Mouse (Mus musculus) ES-E14 (cell line): Measurements from ENCODE around the gene Gpc2.

Source experiments
- CHD2 ChIP-seq: IDR thresholded peaks from 2 replicates; pipeline ENCODE4 v1.6.1; 2014; ENCODE audit warnings: mild to moderate bottlenecking, low read depth, low read length, inconsistent platforms
- HCFC1 ChIP-seq: IDR thresholded peaks from 2 replicates; pipeline ENCODE4 v1.6.1; 2012; ENCODE audit warnings: low read length, inconsistent platforms, borderline replicate concordance; ENCODE audit not compliant: insufficient read depth
- ZC3H11A ChIP-seq: IDR thresholded peaks from 2 replicates; pipeline ENCODE4 v1.6.1; 2012; ENCODE audit warnings: low read depth, mild to moderate bottlenecking, inconsistent platforms, low read length, borderline replicate concordance
- ZNF384 ChIP-seq: IDR thresholded peaks from 2 replicates; pipeline ENCODE4 v1.6.1; 2012; ENCODE audit warnings: low read depth, low read length, inconsistent platforms

- TF ChIP-seq ZC3H11A: no peak
- TF ChIP-seq CHD2: no peak
- no peak for TF ChIP-seq HCFC1
- TF ChIP-seq ZNF384: no peak
Measured at GRCm38 (mm10) chr5:138226491-138226890, 53.3 kb downstream of the Gpc2 start.
